Mouse (Mus musculus): ENCODE measurements around the gene Intu.

The Intu gene

DNA sequence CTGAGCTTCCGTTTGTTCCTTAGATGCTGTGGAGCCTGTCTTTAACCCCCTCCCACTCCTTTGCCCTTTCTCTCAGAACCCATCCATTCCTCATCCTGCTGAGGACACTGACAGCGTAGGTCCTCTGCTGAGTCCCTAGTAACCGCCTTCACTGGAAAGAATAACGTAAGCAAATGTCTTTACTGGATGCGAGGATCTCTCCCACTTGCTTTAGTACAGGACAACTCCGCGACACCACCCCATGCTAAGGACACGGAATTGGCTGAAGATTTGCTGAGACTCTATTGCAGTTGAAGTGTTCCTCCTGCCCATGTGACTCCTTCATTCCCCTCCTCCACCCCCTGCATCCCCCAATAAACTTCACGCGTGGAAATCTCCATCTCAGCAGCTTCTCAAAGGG lies 3.9 kb upstream of the Intu start:
- DNase-seq (ENCODE audit: extremely low spot score, low read depth, low spot score) = no peak

GRCm38 (mm10) chr3:40527976-40528950 lies 2.8 kb upstream of the Intu start:
- no peak for DNase-seq (ENCODE audit: extremely low spot score, low read depth, low spot score)

GRCm38 (mm10) chr3:40528958-40529357 lies 2.1 kb upstream of the Intu start:
- no peak for DNase-seq (ENCODE audit: extremely low spot score, low read depth, low spot score)

GRCm38 (mm10) chr3:40530845-40531244 lies 241 bp upstream of the Intu start:
- no peak for DNase-seq (ENCODE audit: extremely low spot score, low read depth, low spot score)

GRCm38 (mm10) chr3:40532256-40532655 lies 1.2 kb downstream of the Intu start:
- DNase-seq (ENCODE audit: extremely low spot score, low read depth, low spot score) = no peak

DNA sequence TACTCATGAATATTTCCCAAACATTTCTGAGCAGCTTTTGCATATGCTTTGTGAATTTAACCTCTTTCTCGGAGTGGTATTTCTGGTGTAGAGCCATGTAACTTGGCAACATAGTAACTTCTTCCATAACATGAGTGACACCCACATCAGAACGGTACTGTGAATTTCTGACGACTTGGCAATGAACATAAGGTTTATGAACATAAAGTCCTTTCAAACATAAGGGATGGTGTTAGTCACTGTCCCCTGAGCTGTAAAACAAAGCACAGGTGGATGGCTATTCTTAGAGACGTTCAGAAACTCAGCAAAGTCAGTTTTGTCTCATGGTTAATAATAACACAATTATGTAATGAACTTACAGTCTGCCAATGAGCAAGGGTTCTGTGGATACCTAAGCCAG lies 3.1 kb downstream of the Intu start:
- no peak for DNase-seq (ENCODE audit: extremely low spot score, low read depth, low spot score)

GRCm38 (mm10) chr3:40540567-40541554 lies 9.8 kb downstream of the Intu start:
- no peak for DNase-seq (ENCODE audit: extremely low spot score, low read depth, low spot score)

DNA sequence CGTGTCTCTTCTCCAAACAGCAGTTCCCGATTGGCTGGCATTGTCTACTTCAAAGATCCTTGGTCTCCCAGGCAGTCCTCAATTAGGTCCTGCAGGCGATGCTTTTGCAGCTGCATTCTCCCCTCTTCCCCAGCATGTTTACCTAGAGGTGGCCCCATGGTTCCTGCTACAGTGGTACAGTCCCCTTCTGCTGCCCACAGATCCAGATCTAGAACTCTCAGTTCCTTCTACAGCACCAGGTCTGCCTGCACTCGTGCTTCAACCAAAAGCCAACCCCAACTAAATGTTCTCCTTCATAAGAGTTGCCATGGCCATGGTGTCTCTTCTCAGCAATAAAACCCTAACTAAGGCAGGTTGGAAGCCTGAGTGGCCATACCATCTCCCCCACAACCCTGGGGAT lies 15.5 kb downstream of the Intu start:
- no peak for DNase-seq (ENCODE audit: extremely low spot score, low read depth, low spot score)

DNA sequence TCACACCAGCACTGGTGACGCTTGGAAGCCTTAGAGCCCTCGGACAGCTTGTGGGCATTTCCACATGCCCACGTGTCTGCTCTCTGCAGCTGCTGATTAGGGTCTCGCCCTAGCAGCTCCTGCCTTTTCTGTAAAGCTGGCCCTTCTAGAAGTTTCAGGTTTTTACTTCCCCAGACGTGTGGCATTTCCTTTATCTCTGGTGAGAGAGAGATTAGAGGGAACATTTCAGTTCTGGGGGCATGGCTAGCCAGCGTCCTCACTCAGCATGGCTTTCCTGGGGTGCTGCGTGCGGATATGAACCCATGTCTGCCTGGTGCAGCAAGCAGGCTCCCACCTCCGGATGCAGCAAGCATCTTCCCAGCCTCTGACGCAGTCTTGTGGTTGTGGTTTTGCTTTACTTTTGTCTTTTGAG lies 121.9 kb downstream of the Intu start:
- DNase-seq (ENCODE audit: extremely low spot score, low read depth, low spot score) = no peak

GRCm38 (mm10) chr3:40653582-40653981 lies 122.5 kb downstream of the Intu start:
- no peak for DNase-seq (ENCODE audit: extremely low spot score, low read depth, low spot score)

DNA sequence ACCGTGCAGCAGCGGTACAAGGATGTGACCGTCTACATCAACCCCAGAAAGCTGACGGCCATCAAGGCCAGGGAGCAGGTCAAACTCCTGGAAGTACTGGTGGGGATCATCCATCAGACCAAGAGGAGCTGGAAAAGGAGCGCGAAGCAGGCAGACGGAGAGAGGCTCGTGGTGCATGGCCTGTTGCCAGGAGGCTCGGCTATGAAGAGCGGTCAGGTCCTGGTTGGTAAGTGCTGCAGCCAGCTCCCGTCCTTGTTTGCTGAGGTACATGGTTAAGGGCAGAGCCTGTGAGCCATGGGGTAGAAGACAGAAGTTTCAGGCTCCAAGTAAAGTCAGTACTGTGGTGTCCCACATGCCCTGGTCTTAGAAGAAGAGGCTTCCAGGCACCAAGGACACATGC lies 122.9 kb downstream of the Intu start:
- no peak for DNase-seq (ENCODE audit: extremely low spot score, low read depth, low spot score)

- no peak for DNase-seq (ENCODE audit: extremely low spot score, low read depth, low spot score)
Measured at GRCm38 (mm10) chr3:40655571-40655970, 124.5 kb downstream of the Intu start.

DNA sequence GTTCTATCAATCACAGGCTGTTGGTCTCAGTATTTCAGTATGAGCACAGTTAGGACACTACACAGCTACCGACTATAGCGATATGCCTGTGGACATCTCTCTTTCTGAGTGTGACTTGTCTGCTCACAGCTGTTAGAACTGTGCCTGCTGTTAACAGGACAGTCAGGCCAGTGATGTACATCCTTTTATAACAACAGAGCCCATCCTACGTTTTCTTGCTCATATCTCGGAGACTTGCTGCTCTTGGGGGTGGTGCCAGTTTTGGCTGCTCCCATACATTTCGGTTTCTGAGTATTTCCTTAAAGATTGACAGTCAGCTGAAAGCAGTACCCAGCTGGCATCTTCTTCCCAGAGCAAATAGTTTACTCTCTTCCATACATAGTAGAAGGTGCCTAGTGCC lies 125.3 kb downstream of the Intu start:
- no peak for DNase-seq (ENCODE audit: extremely low spot score, low read depth, low spot score)

GRCm38 (mm10) chr3:40660231-40660630 lies 129.1 kb downstream of the Intu start:
- DNase-seq (ENCODE audit: extremely low spot score, low read depth, low spot score) = no peak

DNA sequence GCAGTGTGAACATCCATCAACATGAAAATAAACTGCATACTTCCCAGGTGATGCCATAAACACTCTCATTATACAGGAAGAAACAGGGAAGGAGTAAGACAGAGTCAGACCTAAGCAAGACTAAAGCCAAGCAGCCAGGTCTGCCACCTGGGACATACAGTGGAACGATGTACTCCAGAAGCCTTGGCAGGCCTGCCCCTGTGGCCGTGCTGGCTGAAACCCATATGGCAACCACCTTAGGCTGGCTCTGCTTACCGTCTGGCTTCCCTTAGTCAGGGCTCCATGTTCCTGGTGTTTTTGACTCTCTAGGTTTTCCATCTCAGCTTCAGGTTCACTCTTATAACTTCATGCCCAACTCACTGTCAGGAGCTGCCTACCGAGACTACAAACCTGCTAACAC lies 135.0 kb downstream of the Intu start:
- DNase-seq (ENCODE audit: extremely low spot score, low read depth, low spot score) = no peak

GRCm38 (mm10) chr3:40666861-40667719 lies 136.0 kb downstream of the Intu start:
- DNase-seq (ENCODE audit: extremely low spot score, low read depth, low spot score) = no peak

- DNase-seq (ENCODE audit: extremely low spot score, low read depth, low spot score) = no peak
Measured at GRCm38 (mm10) chr3:40668889-40669288, 137.8 kb downstream of the Intu start.

- no peak for DNase-seq (ENCODE audit: extremely low spot score, low read depth, low spot score)
Measured at GRCm38 (mm10) chr3:40669395-40669794, 138.3 kb downstream of the Intu start.

DNA sequence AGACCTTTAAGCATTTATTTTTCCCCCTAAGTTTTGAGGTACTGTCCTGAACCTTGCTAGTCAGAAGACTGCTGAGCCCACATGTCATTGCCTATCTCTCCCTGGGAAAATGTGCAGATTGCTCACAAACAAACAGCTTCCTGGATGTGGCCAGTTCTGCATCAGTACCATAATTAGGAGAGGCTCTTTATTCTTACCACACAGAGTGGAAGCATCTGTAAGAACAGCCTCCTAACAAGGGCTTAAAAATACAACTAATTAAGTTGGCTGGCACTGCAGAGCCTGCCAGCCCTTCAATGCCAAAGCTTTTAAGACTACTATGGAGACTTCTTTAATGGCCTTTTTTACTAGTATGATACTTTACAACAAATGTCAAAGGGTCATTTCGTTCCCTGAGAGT lies 142.4 kb downstream of the Intu start:
- DNase-seq (ENCODE audit: extremely low spot score, low read depth, low spot score) = peak; percentile 20

DNA sequence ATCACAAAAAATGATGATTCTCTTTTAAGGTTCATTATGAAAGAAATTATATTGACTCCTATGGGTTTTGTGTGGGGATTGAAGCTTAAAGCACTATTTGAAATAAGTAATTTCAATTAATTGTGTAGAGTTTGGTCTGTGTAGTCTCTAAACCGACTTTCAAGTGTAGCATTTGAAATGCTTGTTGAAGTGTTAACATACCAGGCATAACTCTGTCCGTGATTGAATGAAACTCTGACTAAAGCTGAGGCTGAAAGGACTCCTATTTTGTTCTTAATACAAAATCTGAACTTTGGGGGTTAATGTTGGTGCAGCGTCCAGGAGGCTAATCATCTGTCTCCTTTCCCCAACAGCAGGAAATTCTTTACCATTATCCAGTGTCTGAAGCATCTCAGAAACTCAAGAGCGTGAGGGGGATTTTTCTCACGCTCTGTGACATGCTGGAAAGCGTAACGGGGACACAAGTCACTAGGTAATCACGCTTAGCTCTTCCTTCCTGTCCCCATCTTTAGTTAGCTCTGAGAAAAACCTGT lies 143.9 kb downstream of the Intu start:
- DNase-seq (ENCODE audit: extremely low spot score, low read depth, low spot score) = no peak

Measured in hindlimb bud, embryonic 11.5 days (tissue).